ENCODE assay signal across 8 mouse cellular contexts in the genomic region with DNA sequence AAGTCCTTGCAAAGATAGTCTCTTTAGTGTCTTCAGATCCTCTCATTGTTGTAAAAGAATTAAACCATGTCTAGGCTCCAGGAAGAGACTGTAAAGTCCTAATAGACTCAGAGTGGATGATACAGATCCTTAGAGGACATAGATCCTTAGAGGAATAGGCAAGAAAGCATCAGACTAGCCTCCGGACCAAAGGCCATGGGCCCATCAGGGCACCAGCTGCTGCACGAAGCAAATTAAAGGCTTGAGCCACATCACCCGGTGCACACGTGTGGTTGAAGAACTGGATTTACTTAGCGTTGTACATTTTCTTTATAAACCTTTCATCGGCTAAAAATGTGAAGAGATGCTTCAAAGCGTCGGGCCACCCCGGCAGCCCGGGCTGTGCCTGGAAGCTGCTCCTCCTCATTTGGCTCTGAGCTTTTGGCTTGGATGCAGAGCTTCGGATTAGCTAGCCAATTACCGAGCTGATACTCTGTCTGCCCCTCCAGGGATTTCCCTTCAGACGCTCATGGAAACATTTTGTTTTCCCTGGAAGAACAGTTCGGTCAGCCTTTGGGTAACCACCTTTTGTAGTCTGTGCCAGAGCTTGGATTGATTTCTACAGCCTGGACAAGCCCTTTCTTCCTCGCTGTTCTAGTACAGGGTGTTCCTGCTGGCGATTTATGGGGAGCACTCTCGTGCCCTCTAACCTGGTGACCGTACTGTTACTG.
DNase-seq lines count a peak whose midpoint lies in the region; ATAC-seq and TF ChIP-seq lines count a peak whose summit lies in the region.

No protein-coding gene starts in this region.

- WGBS in heart, embryonic 11.5 days (ENCODE audit: insufficient replicate concordance), result 85% methylated on average over 18 of the region's 18 CpGs
- WGBS in lung, embryonic 16.5 days, result 75% methylated on average over 18 of the region's 18 CpGs

- no peak overlapping the region for H3K9ac ChIP-seq in heart, embryonic 11.5 days (ENCODE audit: low read depth, low read length)
- H3K9ac ChIP-seq in lung, embryonic 16.5 days (ENCODE audit: low read length), result no peak overlapping the region

- TF ChIP-seq CTCF in brain, embryonic 14.5 days (IDR thresholded peaks at IDR 0.05; ENCODE audit: borderline replicate concordance, extremely low read depth, insufficient read depth, insufficient read length), result no peak

- no peaks in the 10 kb centered on the region for H3K27me3 ChIP-seq in heart, embryonic 11.5 days (ENCODE audit: control insufficient read depth, insufficient read depth, low read length)
- H3K27me3 ChIP-seq in lung, embryonic 16.5 days (ENCODE audit: control insufficient read depth, insufficient read depth, low read depth, low read length), result no peaks in the 10 kb centered on the region

- H3K9me3 ChIP-seq in heart, embryonic 11.5 days (replicated peaks; ENCODE audit: control insufficient read depth, low read length), result no peaks in the 10 kb centered on the region
- no peaks in the 10 kb centered on the region for H3K9me3 ChIP-seq in lung, embryonic 16.5 days (ENCODE audit: control insufficient read depth, low read length)

- no peak overlapping the region for H3K4me2 ChIP-seq in heart, embryonic 11.5 days
- H3K4me2 ChIP-seq in lung, embryonic 16.5 days (ENCODE audit: low read depth, low read length), result no peak overlapping the region

- no peak overlapping the region for H3K4me3 ChIP-seq in heart, embryonic 11.5 days (ENCODE audit: low read depth, low read length)
- H3K4me3 ChIP-seq in lung, embryonic 16.5 days (ENCODE audit: low read length), result no peak overlapping the region

- H3K27ac ChIP-seq in heart, embryonic 11.5 days (ENCODE audit: low read depth, low read length), result no peak overlapping the region
- no peak overlapping the region for H3K27ac ChIP-seq in lung, embryonic 16.5 days (ENCODE audit: low read length)

- no peaks in the 10 kb centered on the region for H3K36me3 ChIP-seq in heart, embryonic 11.5 days (ENCODE audit: control insufficient read depth, insufficient read depth, low read length)
- H3K36me3 ChIP-seq in lung, embryonic 16.5 days (ENCODE audit: control insufficient read depth, insufficient read depth, low read length), result no peaks in the 10 kb centered on the region

- no peaks in the 10 kb centered on the region for H3K4me1 ChIP-seq in heart, embryonic 11.5 days (ENCODE audit: control insufficient read depth, insufficient read depth, low read length)
- H3K4me1 ChIP-seq in lung, embryonic 16.5 days (replicated peaks; ENCODE audit: control insufficient read depth, insufficient read depth, low read length), result no peaks in the 10 kb centered on the region

- ATAC-seq in heart, embryonic 11.5 days (replicated peaks; ENCODE audit: insufficient number of reproducible peaks, low FRiP score, low TSS enrichment), result no peak
- 0 out of 2 replicates have a peak, but pooled peaks have one; percentile 47 for ATAC-seq in lung, embryonic 16.5 days (ENCODE audit: low read depth)
- ATAC-seq in megakaryocyte-erythroid progenitor cell, adult 5-6 weeks (replicated peaks; ENCODE audit: low FRiP score, low TSS enrichment, poor library complexity, severe bottlenecking), result no peak

- no peak for TF ChIP-seq POLR2A in brain, embryonic 14.5 days (IDR thresholded peaks at IDR 0.05; ENCODE audit: borderline replicate concordance, extremely low read depth, insufficient read depth, insufficient read length, poor library complexity, severe bottlenecking)

- peak; percentile 69 to 87 for DNase-seq in heart, adult 18-20 months
- peak; percentile 92 for DNase-seq in brain, embryonic 14.5 days (ENCODE audit: low read depth)
- DNase-seq in gastrocnemius, adult 18-20 months (ENCODE audit: low spot score), result peak; percentile 87
- peak; percentile 29 to 34 for DNase-seq in kidney, postnatal 4 days
- peak; percentile 80 for DNase-seq in testis, postnatal 14 days (ENCODE audit: low spot score)

Comparison
In these comparisons a context has a peak if more than half of its experiments do, and no peak if none do; other contexts are left out.
1. DNase-seq: peak in every context shown above with its lines; median percentile 92 in brain, embryonic 14.5 days; 87 in gastrocnemius, adult 18-20 months; 80 in testis, postnatal 14 days; 78 in heart, adult 18-20 months; 32 in kidney, postnatal 4 days.